Mouse (Mus musculus) left cerebral cortex, adult 2 months (tissue): ENCODE results near the gene Lrrc52. TPM values are rescaled to one million over a fixed set of nuclear protein-coding genes. Genes with fewer than 3 reads are reported as not detected.
A peak's percentile ranks its signal among the peaks of the same experiment; 100 is the strongest.

Experiments
- DNase-seq, 2 experiments: peaks; one replicate each; pipeline ENCODE4 v3.0.0; 2021 to 2022; ENCODE audit warnings: low spot score in 2 of 2, mixed read lengths in 1 of 2; ENCODE audit errors: extremely low spot score in 1 of 2
- H3K27ac ChIP-seq: fragments of 200-600 bp; 2 replicates; pipeline ENCODE4 v1.8.1; 2022
- H3K4me3 ChIP-seq: fragments of 200-600 bp; 2 replicates; pipeline ENCODE4 v1.8.1; 2022
- CTCF ChIP-seq: fragments of 200-600 bp; IDR thresholded peaks from 2 replicates; pipeline ENCODE4 v1.8.1; 2022; ENCODE audit warnings: antibody characterized with exemption, mild to moderate bottlenecking, moderate library complexity
- intact Hi-C: fragments of 180-260 bp; cut with DNase I; formaldehyde crosslinking; loops from one replicate; pipeline ENCODE4 v1.15.1; 2025
- total RNA-seq, 2 experiments: library from RNA; stranded (reverse); gene quantifications; 2 replicates each; pipeline ENCODE4 v1.2.3; 2021

Lrrc52 gene
- total RNA-seq, 2 experiments from 2014 or later = not detected

GRCm38 (mm10) chr1:167430976-167431676 is 35.5 kb downstream of the Lrrc52 start:
- TF ChIP-seq CTCF = no peak
- no peak overlapping the region for H3K4me3 ChIP-seq
- intact Hi-C loops = no loop called here
- H3K27ac ChIP-seq = no peak overlapping the region
- no peak for DNase-seq

- intact Hi-C loops = no loop called here
- Histone ChIP-seq H3K27ac (no peak overlapping the region), H3K4me3 (no peak overlapping the region)
- no peak for DNase-seq
- no peak for TF ChIP-seq CTCF
Measured at GRCm38 (mm10) chr1:167426681-167427080, 39.9 kb downstream of the Lrrc52 start.

DNA sequence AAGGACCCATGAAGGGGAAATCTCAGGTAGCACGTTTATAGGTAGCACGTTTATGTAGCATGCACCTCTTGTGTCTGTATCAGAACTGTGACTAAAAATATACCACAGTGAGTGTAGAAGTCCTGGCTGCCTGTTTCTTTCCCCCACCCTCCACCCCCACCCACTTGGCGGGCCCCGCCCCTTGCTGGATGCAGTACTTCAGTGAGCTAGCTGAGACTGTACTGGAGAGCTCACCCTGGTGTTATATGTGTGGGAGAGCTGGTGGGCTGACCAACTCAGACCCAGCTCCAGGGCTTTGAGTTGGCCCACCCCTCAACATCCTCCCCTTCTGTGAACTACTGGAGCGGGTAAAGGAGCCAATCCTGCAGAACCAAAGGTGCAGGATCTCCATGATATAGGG is 41.0 kb downstream of the Lrrc52 start:
- Histone ChIP-seq H3K27ac (no peak overlapping the region), H3K4me3 (no peak overlapping the region)
- intact Hi-C loops = no loop called here
- DNase-seq = no peak
- no peak for TF ChIP-seq CTCF

DNA sequence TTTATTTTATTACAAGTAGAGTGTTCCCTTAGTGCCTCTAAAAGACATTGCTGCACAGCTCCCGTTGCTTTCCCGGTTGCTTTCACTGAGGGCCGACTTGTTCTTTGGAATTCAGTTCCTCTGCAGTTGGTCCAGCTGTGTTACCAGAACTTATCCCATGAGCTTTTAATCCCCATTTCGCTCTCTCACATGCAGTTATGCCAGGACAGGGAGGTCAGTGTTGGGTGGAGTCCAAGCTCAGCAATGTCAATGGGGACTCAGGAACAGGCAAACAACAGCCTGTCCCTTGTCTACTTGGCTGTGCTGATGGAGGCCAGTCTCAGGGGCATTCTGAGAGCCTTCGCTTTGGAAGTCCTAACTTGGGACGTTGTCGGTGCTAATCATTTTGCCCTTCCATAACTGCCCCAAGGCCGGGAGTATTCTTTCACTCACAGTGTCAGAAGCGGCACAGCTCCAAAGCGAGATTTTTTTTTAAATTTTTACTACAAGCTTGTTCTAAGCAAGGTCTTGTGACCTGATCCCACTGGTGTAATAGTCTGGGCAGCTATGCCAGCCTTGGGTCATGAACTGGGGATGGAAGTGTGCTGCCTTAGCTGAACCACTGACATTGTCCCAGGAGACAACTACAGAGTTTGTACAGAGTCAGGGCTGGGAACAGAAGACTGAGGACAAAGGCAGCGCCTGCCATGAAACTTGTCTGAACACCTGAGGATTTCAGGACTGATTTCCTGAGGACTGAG is 43.9 kb downstream of the Lrrc52 start:
- no peak for DNase-seq
- H3K27ac ChIP-seq = no peak overlapping the region
- H3K4me3 ChIP-seq = no peak overlapping the region
- intact Hi-C loops = no loop called here
- no peak for TF ChIP-seq CTCF

GRCm38 (mm10) chr1:167414846-167415245 is 51.7 kb downstream of the Lrrc52 start:
- intact Hi-C loops = loop anchor here (1.0 to 5.0 kb wide), 2 partner anchors 222 to 507 kb away; no protein-coding TSS in a partner anchor
- Histone ChIP-seq H3K4me3 (no peak overlapping the region), H3K27ac (no peak overlapping the region)
- DNase-seq = peak; percentile 75
- peak; percentile 95 for TF ChIP-seq CTCF

DNA sequence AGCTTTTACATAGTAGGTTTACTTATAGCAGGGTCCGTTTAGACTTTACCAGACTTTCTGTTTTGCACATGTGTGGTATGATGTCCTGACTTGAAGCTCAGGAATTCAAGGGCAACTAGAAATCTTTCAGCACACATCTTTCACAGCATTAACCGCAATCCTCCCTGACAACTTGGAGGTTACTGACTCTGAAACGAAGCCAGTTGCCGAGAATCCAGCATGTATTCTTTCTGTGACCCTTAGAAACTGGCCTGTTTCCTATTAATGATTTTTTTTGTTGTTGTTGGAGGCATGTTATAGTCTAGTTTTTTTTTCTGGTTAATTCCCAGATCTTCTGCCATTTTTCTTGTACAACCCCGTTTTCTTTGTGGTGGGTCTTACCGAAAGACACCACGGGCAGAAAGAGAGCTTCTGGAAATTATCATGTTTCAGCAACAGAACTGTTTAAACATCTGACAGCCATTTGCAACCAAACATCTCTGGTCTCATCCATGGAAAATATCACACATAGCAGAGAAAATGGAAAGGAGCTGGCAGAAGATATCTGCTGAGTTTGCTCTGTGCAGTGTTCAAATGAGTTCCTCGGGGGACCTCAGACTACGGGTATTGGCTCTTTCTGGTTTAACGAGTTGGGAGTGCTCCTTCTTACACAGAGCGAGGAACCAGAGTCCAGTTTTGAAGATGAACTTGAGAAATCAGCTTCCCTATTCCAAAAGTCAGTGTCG is 54.4 kb downstream of the Lrrc52 start:
- H3K4me3 ChIP-seq = no peak overlapping the region
- no peak for DNase-seq
- intact Hi-C loops = loop anchor here (5.0 kb wide), 1 partner anchor 510 kb away; no protein-coding TSS in a partner anchor
- H3K27ac ChIP-seq = no peak overlapping the region
- TF ChIP-seq CTCF = no peak

DNA sequence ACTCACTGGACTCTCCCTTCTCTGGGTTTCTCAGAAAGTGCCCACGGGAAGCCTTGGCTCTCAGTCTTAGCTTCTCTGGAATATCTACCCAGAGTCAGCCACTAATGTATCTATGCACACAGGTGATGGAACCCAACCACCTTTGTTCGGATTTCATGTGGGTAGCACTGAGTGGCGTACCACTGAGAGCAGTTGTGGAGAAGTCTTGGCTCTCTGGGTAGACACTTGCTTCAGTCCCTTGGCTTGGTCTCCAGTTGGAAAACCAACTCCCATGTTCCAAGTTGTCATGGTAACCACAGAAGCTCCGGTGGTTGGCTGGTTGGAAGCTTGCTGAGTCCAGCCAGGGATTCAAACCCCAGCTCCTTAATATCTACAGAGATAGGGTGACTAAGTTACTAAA is 57.0 kb downstream of the Lrrc52 start:
- DNase-seq = no peak
- intact Hi-C loops = no loop called here
- TF ChIP-seq CTCF = no peak
- H3K4me3 ChIP-seq = no peak overlapping the region
- no peak overlapping the region for H3K27ac ChIP-seq

DNA sequence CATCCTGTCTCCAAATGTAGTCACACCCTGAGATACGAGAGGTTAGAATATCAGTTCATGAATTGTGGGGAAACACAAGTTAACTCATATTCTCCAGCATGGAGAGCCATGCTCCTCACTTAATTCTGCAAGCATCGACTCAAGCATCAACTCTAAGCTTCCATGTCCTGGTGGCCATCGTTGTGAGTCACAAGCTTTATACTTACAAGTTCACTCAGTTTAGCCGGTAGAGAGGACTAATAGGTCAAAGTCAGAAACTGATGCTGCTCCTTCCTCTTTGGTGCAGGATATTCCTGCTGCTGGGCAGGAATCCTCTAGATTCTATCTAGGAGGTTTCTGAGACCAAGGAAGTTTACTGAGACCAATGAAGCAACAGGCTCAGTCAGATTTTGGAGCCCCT is 61.3 kb downstream of the Lrrc52 start:
- intact Hi-C loops = no loop called here
- no peak for DNase-seq
- TF ChIP-seq CTCF = no peak
- no peak overlapping the region for H3K4me3 ChIP-seq
- no peak overlapping the region for H3K27ac ChIP-seq

Other genes starting within 250 kb of the Lrrc52 start
- 10 to 100 TPM; 30.9 to 42.1 TPM for gene Uck2, start 181.5 kb downstream of the Lrrc52 start, total RNA-seq
- 10 to 100 TPM; 43.2 to 50.3 TPM for gene Tmco1, start 158.4 kb downstream of the Lrrc52 start, total RNA-seq
- gene Aldh9a1, start 116.8 kb downstream of the Lrrc52 start, total RNA-seq = 10 to 100 TPM; 17.4 to 20.4 TPM
- 10 to 100 TPM; 93.9 to 94.5 TPM for gene Mgst3, start 72.9 kb downstream of the Lrrc52 start, total RNA-seq
- gene Rxrg, start 131.6 kb upstream of the Lrrc52 start, total RNA-seq = 10 to 100 TPM in 1 of 2 experiments, 1 to 10 TPM in 1; 6.7 to 13.0 TPM
- gene Lmx1a, start 222.5 kb upstream of the Lrrc52 start, total RNA-seq = not detected